Mouse (Mus musculus): Measurements from ENCODE around the gene Slc35f5.

Gene Slc35f5

DNA sequence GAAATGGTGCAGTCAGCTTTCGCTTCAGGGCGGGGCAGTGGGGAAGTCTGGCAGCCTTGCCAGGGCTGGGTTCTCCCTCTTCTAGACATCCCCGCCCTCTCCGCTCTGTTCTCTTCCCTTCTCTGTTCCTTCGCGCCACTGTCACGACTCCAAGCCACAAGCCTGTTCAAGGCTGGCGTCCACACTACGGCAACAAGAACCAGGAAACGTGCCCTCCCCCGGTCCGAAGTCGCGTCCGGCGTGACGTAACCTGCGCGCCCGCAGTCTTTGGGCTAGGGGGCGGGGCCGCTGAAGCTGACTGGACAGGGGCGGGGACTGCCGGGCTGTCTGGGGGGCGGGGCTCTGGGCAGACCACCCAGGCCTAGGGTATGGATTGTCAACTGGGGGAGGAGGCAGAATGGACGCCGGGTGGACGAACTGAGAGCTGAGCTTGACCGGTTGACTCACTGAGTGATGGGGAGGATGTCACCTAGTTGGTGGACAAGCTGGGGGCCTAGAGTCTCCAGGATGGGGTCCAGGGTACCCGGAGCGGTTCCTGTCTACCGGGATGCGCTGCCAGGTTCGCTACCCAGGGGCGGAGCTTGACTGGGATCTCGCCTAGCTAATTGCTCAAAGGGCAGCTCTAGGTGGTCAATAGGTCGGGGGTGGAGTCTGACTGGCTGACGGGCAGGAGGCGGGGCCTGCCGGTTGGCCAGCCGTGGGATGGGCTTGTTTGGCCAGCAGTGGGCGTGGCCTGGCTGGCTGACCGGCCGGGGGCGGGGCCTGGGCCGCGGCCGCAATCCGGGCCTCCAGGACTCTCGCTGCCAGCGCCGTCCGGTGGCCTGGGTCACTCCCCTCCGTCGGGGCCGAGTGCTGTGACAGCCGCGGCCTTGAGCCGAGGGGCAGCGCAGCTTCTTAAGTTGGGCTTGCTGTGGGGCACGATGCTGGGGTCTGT, at the start of gene Slc35f5:
Gene Slc35f5, plus strand, starts transcription at position 337 of the 934 bp plus-strand sequence.
- in situ Hi-C loops (cut with MboI, MseI), result loop anchor here (10.0 kb wide), 3 partner anchors 136 to 1744 kb away; no protein-coding TSS in a partner anchor

DNA sequence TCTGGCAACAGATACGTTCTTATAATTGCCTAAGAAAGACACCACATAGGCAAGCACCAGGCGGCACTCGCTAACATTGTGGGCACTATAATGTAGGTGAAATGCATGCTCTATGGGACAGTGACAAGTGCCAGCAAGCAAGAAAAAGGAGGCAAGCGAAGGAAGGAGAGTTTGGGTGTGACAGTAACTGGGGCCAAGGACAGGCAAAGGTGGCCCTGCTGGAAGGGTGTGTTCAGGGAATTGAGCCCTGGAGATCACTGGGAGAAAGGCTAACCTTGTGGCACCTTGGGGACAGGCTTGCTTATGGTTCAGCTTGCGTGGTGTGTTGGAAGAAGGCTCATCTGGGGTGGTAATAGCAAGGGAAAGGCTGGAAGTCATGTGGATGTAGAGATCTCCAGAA, 45.7 kb upstream of the Slc35f5 start:
- in situ Hi-C loops (cut with MboI, MseI), result no loop called here

DNA sequence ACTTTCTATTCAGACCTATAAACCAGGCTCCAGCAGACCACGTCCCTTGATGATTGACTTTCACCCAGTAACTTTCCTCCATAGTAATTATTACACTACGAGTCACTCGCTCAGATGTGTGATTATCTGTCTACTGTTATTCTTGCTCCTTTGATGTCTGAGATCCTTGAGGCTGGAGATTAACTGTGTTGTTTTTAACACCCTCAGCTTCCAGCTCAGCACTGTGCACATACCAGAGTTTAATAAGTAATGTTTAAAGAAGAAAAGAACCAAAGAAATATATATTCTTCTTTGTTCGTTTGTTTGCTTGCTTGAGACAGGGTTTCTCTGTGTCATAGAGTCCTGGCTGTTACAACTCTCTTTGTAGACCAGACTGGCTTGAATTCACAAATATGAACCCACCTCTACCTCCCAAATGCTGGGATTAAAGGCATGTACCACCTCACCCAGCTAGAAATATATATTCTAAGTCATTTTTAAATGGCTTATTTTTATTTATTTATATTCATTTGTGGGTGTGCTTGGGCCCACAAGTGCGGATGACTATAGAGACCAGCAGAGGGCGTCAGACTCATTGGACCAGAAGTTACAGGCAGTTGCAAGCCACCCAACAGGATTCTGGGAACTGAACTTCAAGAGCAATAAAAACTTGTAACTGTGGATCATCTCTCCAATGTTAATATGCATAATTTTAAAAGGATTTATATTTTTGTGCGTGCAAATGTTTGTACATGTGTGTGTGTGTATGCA, 43.3 kb upstream of the Slc35f5 start:
- in situ Hi-C loops (cut with MboI, MseI), result no loop called here

DNA sequence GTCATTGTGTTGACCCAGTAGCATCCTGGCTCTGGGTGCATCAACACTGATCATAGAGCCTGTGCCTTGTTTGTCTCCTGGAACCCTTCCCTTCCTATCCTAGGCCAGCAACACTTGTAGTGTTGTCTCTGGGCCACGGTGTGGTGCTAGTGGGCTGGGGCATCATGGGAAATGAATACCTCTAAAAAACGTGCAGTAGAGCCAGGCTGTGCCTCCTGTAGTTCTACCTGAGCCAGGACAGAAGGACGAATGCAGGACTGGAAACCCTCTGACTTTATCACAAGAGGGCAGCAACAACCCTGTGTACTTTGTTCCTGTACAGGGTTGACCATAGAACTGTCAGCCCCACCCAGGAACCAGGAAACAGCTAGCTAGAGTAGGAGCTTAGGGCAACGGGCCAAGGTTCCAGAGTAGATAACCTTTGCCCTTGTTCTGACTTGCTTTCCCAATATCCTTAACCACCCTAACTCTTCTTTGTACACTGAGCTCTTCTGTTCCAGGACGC, 41.2 kb upstream of the Slc35f5 start:
- in situ Hi-C loops (cut with MboI, MseI), result no loop called here

DNA sequence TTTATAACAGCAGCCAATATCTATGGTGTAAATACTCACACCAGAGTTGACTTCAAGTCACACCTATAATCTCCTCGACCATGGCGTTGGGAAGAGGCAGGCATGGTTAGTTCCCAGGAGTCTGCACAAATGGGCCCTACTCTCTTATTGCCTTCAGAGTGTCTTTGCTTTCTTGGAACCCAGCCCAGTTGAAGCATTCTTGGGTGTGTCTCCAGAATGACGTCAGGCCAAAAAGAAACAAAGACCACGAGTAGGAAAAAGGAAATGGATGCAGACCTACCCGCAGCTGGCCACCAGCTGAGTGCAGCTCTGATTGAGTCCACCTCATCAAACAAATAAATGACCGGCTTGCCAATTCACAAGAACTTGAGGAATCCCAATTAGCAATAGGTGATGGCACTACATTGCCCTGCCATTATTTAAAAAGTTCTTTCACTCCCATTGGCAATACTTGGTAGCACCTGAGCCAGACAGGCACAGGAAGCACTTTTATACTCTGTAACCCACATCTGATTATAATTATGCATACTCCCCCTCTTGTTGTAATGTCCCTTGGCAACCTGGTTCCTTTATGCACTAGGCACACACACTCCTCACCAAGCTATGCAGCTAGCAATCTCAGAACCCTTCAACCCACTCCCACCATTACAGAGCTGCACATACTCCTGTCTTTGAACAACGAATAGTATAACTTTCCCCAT, 34.3 kb upstream of the Slc35f5 start:
- in situ Hi-C loops (cut with MboI, MseI), result loop anchor here (25.0 kb wide), 1 partner anchor 1464 kb away; no protein-coding TSS in a partner anchor

DNA sequence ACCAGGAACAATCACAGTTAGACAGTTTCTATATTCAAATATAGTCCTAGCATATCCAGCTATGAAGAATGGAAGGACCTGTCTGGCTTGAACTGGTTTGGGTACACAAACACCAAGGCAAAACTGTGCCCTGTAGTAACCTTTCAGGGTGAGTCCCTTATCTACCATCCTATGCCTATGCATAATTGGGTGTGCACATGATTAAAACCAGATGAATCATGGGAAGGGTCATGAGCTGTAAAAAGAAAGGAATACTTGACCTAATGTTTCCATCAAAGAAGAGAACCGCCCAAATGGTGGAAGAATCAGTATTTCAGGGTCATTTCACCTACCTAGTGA, 33.8 kb upstream of the Slc35f5 start:
- in situ Hi-C loops (cut with MboI, MseI), result loop anchor here (25.0 kb wide), 1 partner anchor 1464 kb away; no protein-coding TSS in a partner anchor

DNA sequence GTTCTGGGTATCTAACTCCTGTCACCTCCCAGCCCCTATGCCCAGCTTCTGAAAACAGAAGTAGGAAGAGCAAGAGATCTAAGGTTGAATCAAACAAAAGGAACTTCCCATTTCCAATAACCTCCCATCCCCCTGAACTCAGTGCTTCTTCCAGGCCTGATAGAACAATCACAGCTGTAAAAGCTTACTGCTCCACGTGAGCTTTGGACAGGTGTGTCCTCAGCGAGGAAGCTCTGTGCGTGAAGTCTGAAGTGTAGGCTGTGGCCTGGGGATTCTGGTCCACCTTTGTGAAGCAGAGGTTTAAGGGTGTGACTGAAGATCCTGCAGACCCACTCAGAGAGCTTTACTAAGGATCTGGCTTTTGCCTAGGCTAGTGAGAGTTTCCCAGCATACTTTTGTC, 33.0 kb upstream of the Slc35f5 start:
- in situ Hi-C loops (cut with MboI, MseI), result loop anchor here (25.0 kb wide), 1 partner anchor 1465 kb away; no protein-coding TSS in a partner anchor

DNA sequence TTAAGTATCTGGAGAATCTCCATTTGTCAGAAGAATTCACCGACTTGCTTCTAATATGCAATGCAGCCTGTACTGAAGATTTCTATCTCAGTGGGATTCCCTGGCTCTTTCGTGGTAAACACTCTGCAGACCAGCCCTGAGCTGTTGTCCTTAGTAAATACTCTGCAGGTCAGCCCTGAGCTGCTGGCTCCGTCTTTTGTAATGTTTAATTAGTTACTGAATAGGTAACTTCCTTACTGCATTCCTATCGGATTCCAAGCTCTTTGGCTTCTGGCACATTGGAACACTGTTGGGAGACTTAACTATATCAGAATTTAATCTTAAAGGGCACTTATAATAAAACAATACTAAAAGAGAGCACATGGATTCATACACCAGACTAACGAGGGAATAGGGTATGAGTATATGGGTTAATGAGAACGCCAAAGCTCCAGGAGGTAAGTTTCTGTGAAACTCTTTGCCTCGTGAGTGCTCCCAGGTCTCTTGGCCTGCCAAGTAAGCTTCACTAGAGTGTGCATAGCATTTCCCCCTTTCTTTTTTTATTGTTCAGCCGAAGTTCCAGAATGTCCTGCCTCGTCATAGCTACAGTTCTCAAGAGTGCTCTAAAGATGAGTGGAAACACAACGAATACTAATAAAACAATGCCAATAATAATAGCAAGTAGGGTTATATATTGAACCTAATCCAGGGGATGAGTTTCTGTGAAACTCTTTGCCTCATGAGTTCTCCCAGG, 27.0 kb upstream of the Slc35f5 start:
- in situ Hi-C loops (cut with MboI, MseI), result loop anchor here (25.0 kb wide), 1 partner anchor 1471 kb away; no protein-coding TSS in a partner anchor

DNA sequence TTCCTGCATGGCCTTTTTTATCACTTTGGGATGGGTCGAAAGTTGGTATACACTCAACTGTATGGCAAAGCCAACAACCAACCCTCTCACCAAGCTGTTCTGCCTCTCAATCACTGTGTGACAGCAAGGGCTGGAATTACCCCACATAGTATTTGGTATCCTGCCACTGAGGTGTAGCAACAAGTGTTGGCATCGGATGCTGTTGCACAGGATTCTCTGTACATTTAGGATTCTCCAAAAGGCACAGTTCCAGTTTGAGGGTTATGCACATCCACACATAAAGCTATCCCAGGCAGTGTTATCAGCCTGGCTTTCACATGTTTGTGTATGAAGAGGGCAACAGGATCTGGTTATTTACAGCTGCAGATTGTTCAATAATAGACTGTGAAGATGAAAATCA, 23.3 kb upstream of the Slc35f5 start:
- in situ Hi-C loops (cut with MboI, MseI), result loop anchor here (25.0 kb wide), 1 partner anchor 1475 kb away; no protein-coding TSS in a partner anchor

DNA sequence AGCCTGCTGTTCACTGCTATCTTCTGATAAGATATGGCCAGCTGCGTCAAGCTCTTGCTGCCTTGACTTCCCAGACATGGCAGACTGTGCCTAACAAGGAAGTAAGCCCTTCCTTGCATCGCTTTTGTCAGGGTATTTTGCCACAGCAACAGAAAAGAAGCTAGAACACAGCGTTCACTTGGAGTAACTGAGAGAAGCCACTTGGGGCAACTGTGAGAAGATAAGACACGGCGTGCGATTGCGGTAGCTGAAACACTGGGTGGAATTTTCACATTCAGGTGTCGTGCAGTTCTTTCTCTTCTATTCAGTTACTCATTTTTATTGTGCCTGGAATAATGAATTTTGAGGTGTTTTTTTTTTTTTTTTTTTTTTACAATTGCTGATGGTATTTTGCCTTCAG, 22.6 kb upstream of the Slc35f5 start:
- in situ Hi-C loops (cut with MboI, MseI), result loop anchor here (25.0 kb wide), 1 partner anchor 1475 kb away; no protein-coding TSS in a partner anchor

DNA sequence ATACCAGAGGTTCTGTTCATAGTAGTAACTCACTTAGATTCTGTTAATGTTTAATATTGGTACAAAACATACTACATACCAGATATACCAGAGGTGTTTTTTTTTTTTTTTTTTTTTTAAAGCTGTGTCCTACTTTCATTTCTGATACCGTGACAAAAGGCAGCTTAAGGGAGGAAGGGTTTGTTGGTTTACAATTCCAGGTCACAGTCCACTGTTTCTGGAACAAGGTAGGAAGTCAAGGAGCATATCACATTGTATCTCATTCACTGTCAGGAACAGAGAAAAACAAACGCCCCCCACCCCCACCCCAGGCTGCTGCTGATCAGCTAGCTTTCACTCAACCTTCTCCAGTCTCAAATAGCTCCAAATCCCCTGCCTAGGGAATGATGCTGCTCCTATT, 21.1 kb upstream of the Slc35f5 start:
- in situ Hi-C loops (cut with MboI, MseI), result loop anchor here (25.0 kb wide), 1 partner anchor 1477 kb away; no protein-coding TSS in a partner anchor

DNA sequence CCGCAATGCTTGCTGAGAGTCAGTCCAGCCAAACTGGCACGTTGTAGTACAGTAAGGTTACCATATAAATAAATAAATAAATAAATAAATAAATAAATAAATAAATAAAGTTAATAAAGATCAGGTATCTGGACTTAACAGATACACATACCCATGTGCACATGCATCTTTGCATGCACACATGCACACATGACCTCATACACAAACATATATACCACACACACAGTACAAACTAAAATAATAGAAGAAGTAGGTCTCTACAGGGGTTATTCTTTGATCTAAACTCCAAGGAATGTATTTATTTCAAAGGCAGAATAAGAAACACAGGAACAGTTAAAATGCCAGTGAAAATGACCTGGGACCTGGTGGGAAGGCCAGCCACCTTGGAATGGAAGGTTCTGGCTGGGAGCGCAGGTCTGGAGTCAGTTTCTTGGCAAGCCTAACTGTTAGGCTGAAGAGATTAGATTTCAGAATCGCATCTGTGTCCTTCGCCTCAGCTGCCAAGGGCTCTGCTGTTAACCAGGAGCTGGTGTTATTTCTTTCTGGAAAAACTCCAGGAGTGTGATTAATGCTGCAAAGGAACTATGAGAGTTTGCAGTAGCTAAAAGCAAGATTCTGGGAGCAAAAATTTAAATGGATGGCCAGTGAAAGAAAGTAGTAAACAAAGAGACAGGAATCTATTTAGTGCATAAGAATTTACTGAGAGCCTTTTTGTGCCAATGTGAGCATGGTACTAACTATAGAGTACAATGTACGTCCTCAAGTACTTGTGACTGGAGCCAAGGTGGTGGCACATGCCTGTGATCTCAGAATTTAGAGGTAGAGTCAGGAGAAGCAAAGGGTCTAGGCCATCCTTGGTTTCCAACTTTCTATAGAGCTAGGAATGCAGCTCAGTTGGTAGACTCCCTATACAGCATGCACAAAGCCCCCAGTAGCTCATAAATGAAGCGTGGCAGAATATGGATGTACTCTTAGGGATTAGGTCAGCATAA, 18.1 kb upstream of the Slc35f5 start:
- in situ Hi-C loops (cut with MboI, MseI), result loop anchor here (25.0 kb wide), 1 partner anchor 1480 kb away; no protein-coding TSS in a partner anchor

DNA sequence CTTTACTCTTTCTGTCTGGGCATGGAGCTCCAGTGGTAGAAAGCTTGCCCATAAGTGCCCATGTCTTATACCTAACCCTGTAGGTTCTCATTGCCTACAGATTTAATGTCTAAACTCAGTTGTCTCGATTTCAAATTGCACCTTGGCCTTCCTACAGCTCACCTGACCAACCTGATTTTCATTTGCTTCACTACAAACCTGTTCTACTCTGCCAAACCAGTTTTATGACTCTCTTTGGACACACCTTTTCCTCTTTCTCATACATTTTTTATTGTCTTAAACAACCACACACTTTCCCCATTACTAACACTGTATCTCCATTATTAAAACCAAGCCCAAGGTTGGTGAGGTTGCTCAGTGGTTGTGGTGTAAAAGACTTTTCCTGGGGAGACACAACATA, 10.5 kb upstream of the Slc35f5 start:
- in situ Hi-C loops (cut with MboI, MseI), result loop anchor here (25.0 kb wide), 1 partner anchor 1488 kb away; no protein-coding TSS in a partner anchor

DNA sequence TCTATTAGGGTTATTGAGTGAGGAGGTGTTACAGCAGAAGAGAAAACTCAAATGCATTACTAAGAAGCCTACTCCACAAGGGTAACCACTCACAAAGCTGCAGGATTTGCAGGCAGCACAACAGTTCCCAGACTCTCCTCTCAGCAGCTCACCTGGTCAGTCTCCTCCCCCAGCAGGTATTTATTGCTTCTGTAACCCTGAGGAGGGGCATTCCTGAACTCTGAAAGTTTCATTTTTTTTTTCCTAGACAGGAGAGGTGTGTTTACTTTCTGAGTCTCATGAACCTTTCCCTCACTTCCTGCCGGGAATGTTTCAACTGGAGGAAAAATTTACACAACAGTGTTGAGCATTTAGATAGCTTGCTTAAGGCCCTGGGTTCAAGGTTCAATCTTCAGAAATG, 10.0 kb upstream of the Slc35f5 start:
- in situ Hi-C loops (cut with MboI, MseI), result no loop called here

DNA sequence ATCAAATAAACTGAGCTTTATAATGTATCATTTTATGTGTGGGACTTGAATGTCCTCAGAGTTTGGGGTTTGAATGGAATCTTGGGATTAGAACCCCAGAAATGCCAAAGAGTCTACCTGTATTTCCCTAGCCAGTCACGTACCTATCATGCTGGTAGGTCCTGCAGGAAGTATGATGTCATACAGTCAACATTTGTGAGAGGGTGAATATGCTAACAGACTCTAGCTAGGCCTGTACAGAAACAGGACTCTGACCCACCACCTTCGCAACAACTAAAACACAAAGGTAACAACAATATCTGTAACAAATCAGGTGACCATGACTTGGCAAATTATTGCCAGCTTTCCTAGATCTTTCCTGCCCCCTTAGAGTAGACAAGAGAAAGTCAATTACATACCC, 8.8 kb upstream of the Slc35f5 start:
- in situ Hi-C loops (cut with MboI, MseI), result no loop called here

DNA sequence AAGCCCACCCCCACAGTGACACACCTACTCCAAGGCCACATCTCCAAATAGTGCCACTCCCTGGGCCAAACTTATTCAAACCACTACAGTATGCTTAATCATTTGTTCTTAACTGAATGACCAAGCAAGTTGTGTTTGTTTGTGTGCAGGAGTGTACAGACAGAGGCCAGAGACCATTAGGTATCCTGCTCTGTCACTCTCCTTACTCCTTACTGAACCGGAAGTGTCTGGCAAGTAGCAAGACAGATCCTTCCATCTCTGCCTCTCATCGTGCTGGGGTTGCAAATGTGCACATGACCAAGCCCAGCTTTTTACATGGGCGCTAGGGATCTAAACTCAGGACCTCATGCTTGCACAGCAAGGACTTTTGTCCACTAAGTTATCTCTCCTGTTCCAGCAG, 1.1 kb upstream of the Slc35f5 start:
- in situ Hi-C loops (cut with MboI, MseI), result no loop called here

DNA sequence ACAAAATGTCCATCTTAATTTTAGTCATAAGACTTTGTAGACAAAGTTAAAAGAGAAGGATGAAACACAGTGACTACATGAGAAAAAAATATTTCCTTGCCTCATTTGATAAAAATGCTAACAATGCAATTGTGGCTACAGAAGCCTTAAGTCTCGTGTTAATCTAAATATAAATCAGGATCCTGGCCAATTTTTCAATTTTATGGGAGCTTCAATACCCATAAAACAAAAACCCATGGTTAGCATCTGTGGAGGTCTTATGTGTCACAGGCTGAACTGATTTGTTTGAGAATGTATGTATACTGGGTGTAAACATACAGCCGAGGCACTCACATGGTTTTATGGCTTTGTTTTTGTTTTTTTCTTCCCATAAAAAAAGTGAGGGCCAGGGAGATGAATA, 674 bp upstream of the Slc35f5 start:
- in situ Hi-C loops (cut with MboI, MseI), result loop anchor here (10.0 kb wide), 3 partner anchors 135 to 1745 kb away; no protein-coding TSS in a partner anchor

DNA sequence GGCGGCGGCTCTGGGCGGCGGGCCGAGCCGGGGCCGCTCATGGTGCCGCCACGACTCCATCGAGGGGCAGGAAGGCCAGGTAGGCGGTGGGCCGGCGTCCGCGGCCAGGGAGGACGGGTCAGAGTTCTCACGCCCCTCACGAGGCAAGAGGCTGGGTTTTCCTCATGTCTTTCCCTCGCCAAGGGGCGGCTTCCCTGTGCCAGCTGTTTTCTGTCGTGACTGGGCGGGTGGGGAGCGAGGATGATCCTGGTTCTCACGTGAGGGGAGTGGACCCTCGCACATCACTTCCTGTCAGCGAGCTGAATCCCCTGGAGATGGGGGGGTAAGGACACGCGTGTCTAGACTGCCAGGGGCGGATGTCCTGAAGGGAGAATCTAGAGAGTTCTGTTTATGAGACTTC, 811 bp downstream of the Slc35f5 start:
- in situ Hi-C loops (cut with MboI, MseI), result loop anchor here (10.0 kb wide), 3 partner anchors 136 to 1744 kb away; no protein-coding TSS in a partner anchor

DNA sequence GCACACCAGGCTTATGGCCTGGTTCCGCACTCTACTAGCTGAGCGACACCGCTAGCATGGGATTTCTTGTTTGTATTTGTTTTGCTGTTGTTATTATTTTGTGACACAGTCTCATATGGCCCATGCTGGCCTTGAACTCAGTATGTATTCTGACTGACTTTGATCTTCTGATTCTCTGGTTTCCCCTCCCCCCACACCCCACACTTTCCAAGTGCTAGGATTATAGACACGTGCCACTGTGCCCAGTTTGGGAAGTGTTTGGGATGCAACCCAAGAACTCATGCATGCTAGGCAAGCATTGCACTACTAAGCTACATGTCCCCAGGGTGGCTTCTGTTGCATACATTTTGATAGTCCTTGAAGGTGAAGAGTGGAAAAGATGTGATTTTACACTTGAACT, 1.4 kb downstream of the Slc35f5 start:
- in situ Hi-C loops (cut with MboI, MseI), result loop anchor here (10.0 kb wide), 3 partner anchors 137 to 1743 kb away; no protein-coding TSS in a partner anchor

Data from T-helper 1 cell (primary cell).